Mouse (Mus musculus): ENCODE measurements around the gene Ascc1. TPM values are rescaled to one million over a fixed set of nuclear protein-coding genes. Genes with fewer than 3 reads are reported as not detected.

The Ascc1 gene
- polyA plus RNA-seq, 1 experiment from 2014 or later, result 46.6 TPM

DNA sequence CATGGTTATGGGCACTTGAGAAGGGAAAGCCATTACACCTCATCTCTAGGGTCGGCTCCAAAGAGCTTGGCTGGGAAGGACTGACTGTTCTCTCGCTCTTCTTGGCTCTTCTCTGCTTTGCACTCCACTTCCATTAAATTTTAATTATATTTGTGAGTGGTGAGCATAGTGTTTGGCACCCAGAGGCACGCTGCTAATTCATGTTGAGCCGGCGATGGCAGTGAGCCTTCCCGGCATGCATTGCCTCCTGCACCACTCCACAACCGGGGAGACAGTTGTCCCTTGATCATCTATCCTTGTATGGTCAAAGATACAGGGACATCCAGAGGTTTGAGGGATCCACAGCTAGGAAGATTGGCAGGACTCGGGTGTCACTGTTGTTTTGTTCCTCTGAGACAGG, 107.4 kb downstream of the Ascc1 start:
- Histone ChIP-seq H3K9ac (replicated peaks; ENCODE audit: low read depth, low read length) (no peak overlapping the region), H3K27ac (ENCODE audit: low read length) (no peak overlapping the region), H3K4me2 (replicated peaks; ENCODE audit: low read depth, low read length) (no peak overlapping the region), H3K4me3 (ENCODE audit: low read depth, low read length) (no peak overlapping the region), H3K36me3 (ENCODE audit: control insufficient read depth, insufficient read depth, low read length) (no peaks in the 10 kb centered on the region), H3K9me3 (ENCODE audit: control insufficient read depth, low read depth, low read length) (no peaks in the 10 kb centered on the region), H3K4me1 (ENCODE audit: control insufficient read depth, insufficient read depth, low read length) (peaks cover 13% of the 10 kb centered on the region; the same call in 1 of the 2 replicates), H3K27me3 (ENCODE audit: control insufficient read depth, insufficient read depth, low read length) (0 out of 2 replicates have a peak, but pooled peaks cover 8% of the 10 kb centered on the region)
- no peak for ATAC-seq (ENCODE audit: insufficient number of reproducible peaks, insufficient read depth, low FRiP score, low read depth)
- WGBS, result 92% methylated on average over 8 of the region's 8 CpGs

- Histone ChIP-seq H3K27me3 (ENCODE audit: control insufficient read depth, insufficient read depth, low read length) (0 out of 2 replicates have a peak, but pooled peaks cover 8% of the 10 kb centered on the region), H3K27ac (ENCODE audit: low read length) (no peak overlapping the region), H3K4me3 (ENCODE audit: low read depth, low read length) (no peak overlapping the region), H3K4me2 (replicated peaks; ENCODE audit: low read depth, low read length) (no peak overlapping the region), H3K9ac (replicated peaks; ENCODE audit: low read depth, low read length) (no peak overlapping the region), H3K4me1 (ENCODE audit: control insufficient read depth, insufficient read depth, low read length) (0 out of 2 replicates have a peak, but pooled peaks cover 9% of the 10 kb centered on the region), H3K9me3 (ENCODE audit: control insufficient read depth, low read depth, low read length) (no peaks in the 10 kb centered on the region), H3K36me3 (ENCODE audit: control insufficient read depth, insufficient read depth, low read length) (no peaks in the 10 kb centered on the region)
- 86% methylated on average over 10 of the region's 10 CpGs for WGBS
- ATAC-seq (ENCODE audit: insufficient number of reproducible peaks, insufficient read depth, low FRiP score, low read depth), result no peak
Measured at GRCm38 (mm10) chr10:60110908-60111475, 108.4 kb downstream of the Ascc1 start.

- no peak for ATAC-seq (ENCODE audit: insufficient number of reproducible peaks, insufficient read depth, low FRiP score, low read depth)
- H3K27me3 ChIP-seq (ENCODE audit: control insufficient read depth, insufficient read depth, low read length), result no peaks in the 10 kb centered on the region
- H3K36me3 ChIP-seq (ENCODE audit: control insufficient read depth, insufficient read depth, low read length), result no peaks in the 10 kb centered on the region
- H3K4me2 ChIP-seq (replicated peaks; ENCODE audit: low read depth, low read length), result no peak overlapping the region
- H3K4me1 ChIP-seq (ENCODE audit: control insufficient read depth, insufficient read depth, low read length), result no peaks in the 10 kb centered on the region
- H3K9me3 ChIP-seq (ENCODE audit: control insufficient read depth, low read depth, low read length), result no peaks in the 10 kb centered on the region
- no peak overlapping the region for H3K4me3 ChIP-seq (ENCODE audit: low read depth, low read length)
- WGBS, result 86% methylated on average over 9 of the region's 9 CpGs
- no peak overlapping the region for H3K9ac ChIP-seq (replicated peaks; ENCODE audit: low read depth, low read length)
- no peak overlapping the region for H3K27ac ChIP-seq (ENCODE audit: low read length)
Measured at GRCm38 (mm10) chr10:60113965-60114690, 111.5 kb downstream of the Ascc1 start.

DNA sequence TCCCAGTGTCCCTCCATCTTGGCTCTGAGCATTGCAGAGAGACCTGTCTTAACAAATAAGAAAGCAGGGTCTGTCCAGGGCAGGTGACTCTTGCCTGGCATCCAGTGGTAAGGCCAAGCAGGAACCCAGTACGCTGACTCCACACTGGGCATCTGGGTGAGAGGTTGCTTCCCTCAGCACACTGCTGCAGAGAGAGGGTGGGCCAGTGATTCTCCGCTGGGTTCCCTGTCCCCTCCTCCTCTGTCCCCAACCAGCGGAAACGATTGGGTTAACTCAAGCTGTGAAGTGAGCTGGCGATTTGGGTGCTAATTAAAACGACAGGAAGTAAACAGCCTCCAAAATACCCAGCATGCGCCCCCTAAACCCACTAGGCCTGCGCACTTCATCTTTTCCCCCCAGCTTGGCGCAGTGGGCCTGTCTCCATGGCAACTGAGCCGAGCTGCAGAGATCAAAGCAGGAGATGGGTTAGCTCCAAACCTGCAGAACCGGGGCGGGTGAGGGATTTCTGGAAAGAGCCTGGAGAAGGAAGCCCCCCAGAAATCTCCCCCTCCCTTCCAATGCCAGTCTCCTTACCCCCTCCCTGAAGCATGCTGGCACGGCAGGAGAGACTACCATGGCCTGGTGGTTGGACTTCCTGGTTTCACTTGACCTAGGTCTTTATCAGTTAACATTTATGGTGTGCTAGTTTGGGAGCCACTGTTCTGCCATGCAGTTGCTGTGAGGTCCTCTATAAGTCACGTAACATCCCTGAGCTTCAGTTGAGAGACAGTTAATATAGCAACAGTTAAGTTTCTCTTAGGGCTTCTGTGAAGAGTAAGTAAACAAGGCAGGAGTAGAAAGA, 113.0 kb downstream of the Ascc1 start:
- no peak for ATAC-seq (ENCODE audit: insufficient number of reproducible peaks, insufficient read depth, low FRiP score, low read depth)
- H3K4me2 ChIP-seq (replicated peaks; ENCODE audit: low read depth, low read length), result no peak overlapping the region
- no peaks in the 10 kb centered on the region for H3K9me3 ChIP-seq (ENCODE audit: control insufficient read depth, low read depth, low read length)
- no peak overlapping the region for H3K27ac ChIP-seq (ENCODE audit: low read length)
- H3K36me3 ChIP-seq (ENCODE audit: control insufficient read depth, insufficient read depth, low read length), result no peaks in the 10 kb centered on the region
- H3K4me3 ChIP-seq (ENCODE audit: low read depth, low read length), result no peak overlapping the region
- no peaks in the 10 kb centered on the region for H3K27me3 ChIP-seq (ENCODE audit: control insufficient read depth, insufficient read depth, low read length)
- WGBS, result 14% methylated on average over 14 of the region's 14 CpGs
- H3K9ac ChIP-seq (replicated peaks; ENCODE audit: low read depth, low read length), result no peak overlapping the region
- H3K4me1 ChIP-seq (ENCODE audit: control insufficient read depth, insufficient read depth, low read length), result no peaks in the 10 kb centered on the region

- no peaks in the 10 kb centered on the region for H3K27me3 ChIP-seq (ENCODE audit: control insufficient read depth, insufficient read depth, low read length)
- H3K4me2 ChIP-seq (replicated peaks; ENCODE audit: low read depth, low read length), result no peak overlapping the region
- no peaks in the 10 kb centered on the region for H3K36me3 ChIP-seq (ENCODE audit: control insufficient read depth, insufficient read depth, low read length)
- H3K27ac ChIP-seq (ENCODE audit: low read length), result no peak overlapping the region
- H3K9ac ChIP-seq (replicated peaks; ENCODE audit: low read depth, low read length), result no peak overlapping the region
- 57% methylated on average over 4 of the region's 4 CpGs for WGBS
- H3K9me3 ChIP-seq (ENCODE audit: control insufficient read depth, low read depth, low read length), result no peaks in the 10 kb centered on the region
- no peak overlapping the region for H3K4me3 ChIP-seq (ENCODE audit: low read depth, low read length)
- no peaks in the 10 kb centered on the region for H3K4me1 ChIP-seq (ENCODE audit: control insufficient read depth, insufficient read depth, low read length)
- ATAC-seq (ENCODE audit: insufficient number of reproducible peaks, insufficient read depth, low FRiP score, low read depth), result no peak
Measured at GRCm38 (mm10) chr10:60116997-60117396, 114.4 kb downstream of the Ascc1 start.

DNA sequence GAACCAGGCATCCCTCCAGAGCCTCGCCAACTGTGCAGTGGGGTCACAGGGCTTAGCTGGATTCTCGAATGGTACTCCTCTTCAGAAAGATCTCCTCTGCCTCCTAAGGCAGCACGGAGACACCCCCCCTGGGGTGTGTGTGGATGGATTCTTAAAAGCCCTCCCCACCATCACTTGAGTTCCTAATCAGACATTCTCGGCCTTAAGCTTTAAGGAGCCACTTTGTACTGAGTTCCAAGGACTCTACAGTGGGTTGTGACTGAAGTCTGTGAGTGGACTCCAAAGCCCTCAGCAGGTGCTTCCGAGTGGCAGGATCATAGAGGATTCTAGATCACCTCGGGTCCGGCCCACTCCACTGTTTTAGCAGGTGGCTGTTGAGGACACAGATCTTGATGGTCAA, 115.9 kb downstream of the Ascc1 start:
- WGBS, result 64% methylated on average over 7 of the region's 7 CpGs
- no peak overlapping the region for H3K9ac ChIP-seq (replicated peaks; ENCODE audit: low read depth, low read length)
- H3K4me1 ChIP-seq (ENCODE audit: control insufficient read depth, insufficient read depth, low read length), result no peaks in the 10 kb centered on the region
- no peaks in the 10 kb centered on the region for H3K27me3 ChIP-seq (ENCODE audit: control insufficient read depth, insufficient read depth, low read length)
- ATAC-seq (ENCODE audit: insufficient number of reproducible peaks, insufficient read depth, low FRiP score, low read depth), result no peak
- no peak overlapping the region for H3K4me3 ChIP-seq (ENCODE audit: low read depth, low read length)
- H3K9me3 ChIP-seq (ENCODE audit: control insufficient read depth, low read depth, low read length), result no peaks in the 10 kb centered on the region
- H3K36me3 ChIP-seq (ENCODE audit: control insufficient read depth, insufficient read depth, low read length), result no peaks in the 10 kb centered on the region
- H3K27ac ChIP-seq (ENCODE audit: low read length), result no peak overlapping the region
- no peak overlapping the region for H3K4me2 ChIP-seq (replicated peaks; ENCODE audit: low read depth, low read length)

DNA sequence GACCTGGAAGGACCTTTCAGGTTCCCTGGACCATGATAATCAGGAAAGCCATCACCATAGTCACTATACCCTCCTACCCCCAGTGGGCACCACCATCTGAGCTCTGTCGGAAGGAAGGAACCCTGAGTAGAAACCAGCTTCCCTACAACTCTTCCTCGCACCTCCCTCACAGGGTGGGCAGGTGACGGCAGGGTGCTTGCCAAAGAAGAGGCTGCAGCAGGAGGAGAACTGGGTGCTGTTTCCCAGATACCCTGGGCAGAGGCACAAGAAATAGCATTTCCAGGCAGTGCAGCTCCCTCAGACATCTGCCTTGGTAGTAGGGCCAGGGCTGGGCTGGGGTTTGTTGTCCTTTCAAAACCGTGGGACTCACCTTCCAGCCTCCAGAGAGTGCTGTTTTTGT, 118.0 kb downstream of the Ascc1 start:
- WGBS, result 74% methylated on average over 4 of the region's 4 CpGs
- H3K4me3 ChIP-seq (ENCODE audit: low read depth, low read length), result no peak overlapping the region
- H3K36me3 ChIP-seq (ENCODE audit: control insufficient read depth, insufficient read depth, low read length), result no peaks in the 10 kb centered on the region
- no peaks in the 10 kb centered on the region for H3K27me3 ChIP-seq (ENCODE audit: control insufficient read depth, insufficient read depth, low read length)
- no peak overlapping the region for H3K4me2 ChIP-seq (replicated peaks; ENCODE audit: low read depth, low read length)
- no peak for ATAC-seq (ENCODE audit: insufficient number of reproducible peaks, insufficient read depth, low FRiP score, low read depth)
- no peaks in the 10 kb centered on the region for H3K4me1 ChIP-seq (ENCODE audit: control insufficient read depth, insufficient read depth, low read length)
- no peak overlapping the region for H3K27ac ChIP-seq (ENCODE audit: low read length)
- H3K9ac ChIP-seq (replicated peaks; ENCODE audit: low read depth, low read length), result no peak overlapping the region
- H3K9me3 ChIP-seq (ENCODE audit: control insufficient read depth, low read depth, low read length), result no peaks in the 10 kb centered on the region

GRCm38 (mm10) chr10:60124078-60124477, 121.5 kb downstream of the Ascc1 start:
- WGBS, result 72% methylated on average over 6 of the region's 6 CpGs
- no peak for ATAC-seq (ENCODE audit: insufficient number of reproducible peaks, insufficient read depth, low FRiP score, low read depth)
- Histone ChIP-seq H3K9me3 (ENCODE audit: control insufficient read depth, low read depth, low read length) (no peaks in the 10 kb centered on the region), H3K9ac (replicated peaks; ENCODE audit: low read depth, low read length) (no peak overlapping the region), H3K4me3 (ENCODE audit: low read depth, low read length) (no peak overlapping the region), H3K27me3 (ENCODE audit: control insufficient read depth, insufficient read depth, low read length) (no peaks in the 10 kb centered on the region), H3K27ac (ENCODE audit: low read length) (no peak overlapping the region), H3K4me2 (replicated peaks; ENCODE audit: low read depth, low read length) (no peak overlapping the region), H3K4me1 (ENCODE audit: control insufficient read depth, insufficient read depth, low read length) (no peaks in the 10 kb centered on the region), H3K36me3 (ENCODE audit: control insufficient read depth, insufficient read depth, low read length) (no peaks in the 10 kb centered on the region)
